Mouse (Mus musculus) heart, embryonic 16.5 days (tissue): ENCODE results near the gene Fam219b. TPM values are rescaled to one million over a fixed set of nuclear protein-coding genes. Genes with fewer than 3 reads are reported as not detected.

Source experiments
- ATAC-seq: fragments of 200-750 bp; cut with Nextera tagmentation; replicated peaks from 2 replicates; pipeline ENCODE4 v1.8.0; 2017; ENCODE audit warnings: moderate number of reproducible peaks; ENCODE audit not compliant: insufficient read depth, low FRiP score; ENCODE audit errors: extremely low read depth
- H3K27ac ChIP-seq: fragments of 300-500 bp; sonication (generic); 2 replicates; pipeline ENCODE4 v1.5.1; 2014; ENCODE audit warnings: mild to moderate bottlenecking, low read length, control low read depth, moderate library complexity
- H3K27me3 ChIP-seq: fragments of 300-500 bp; sonication (generic); 2 replicates; pipeline ENCODE4 v1.6.1; 2014; ENCODE audit warnings: low read length, mixed read lengths; ENCODE audit not compliant: control insufficient read depth, insufficient read depth
- H3K36me3 ChIP-seq: fragments of 300-500 bp; sonication (generic); 2 replicates; pipeline ENCODE4 v1.6.1; 2014; ENCODE audit not compliant: control insufficient read depth, insufficient read depth
- H3K4me1 ChIP-seq: fragments of 300-500 bp; sonication (generic); 2 replicates; pipeline ENCODE4 v1.6.1; 2014; ENCODE audit warnings: low read length, mixed read lengths; ENCODE audit not compliant: control insufficient read depth, insufficient read depth
- H3K4me2 ChIP-seq: fragments of 300-500 bp; sonication (generic); 2 replicates; pipeline ENCODE4 v1.6.1; 2014; ENCODE audit warnings: low read depth, mild to moderate bottlenecking, control low read depth, low read length
- H3K4me3 ChIP-seq: fragments of 300-500 bp; sonication (generic); 2 replicates; pipeline ENCODE4 v1.5.1; 2014; ENCODE audit warnings: mild to moderate bottlenecking, control low read depth, low read length
- H3K9ac ChIP-seq: fragments of 300-500 bp; sonication (generic); 2 replicates; pipeline ENCODE4 v1.6.1; 2014; ENCODE audit warnings: low read length, control low read depth
- H3K9me3 ChIP-seq: fragments of 300-500 bp; sonication (generic); replicated peaks from 2 replicates; pipeline ENCODE4 v1.6.1; 2016; ENCODE audit warnings: low read length; ENCODE audit not compliant: control insufficient read depth
- WGBS: fragments of 180-500 bp; shearing (Covaris S2); extraction: QIAGEN DNeasy Blood & Tissue Kit; methylation state at CpG from one replicate; pipeline ENCODE4 v1.1.7; 2014; 5-methylcytosine and 5-hydroxymethylcytosine counted together
- polyA plus RNA-seq: library from polyadenylated mRNA; unstranded; fragments of >200 nt; fragmentation: Nextera tagmentation; extraction: Ambion mirVana; gene quantifications from 2 replicates; pipeline ENCODE4 v1.2.1, GENCODE M21; 2015

Gene Fam219b
- polyA plus RNA-seq = 12.7 and 13.4 TPM in 2 replicates

- WGBS = 2% methylated on average over 45 of the region's 45 CpGs
- peak; percentile 87 for ATAC-seq
- H3K9me3 ChIP-seq = no peaks in the 10 kb centered on the region
- peak within 1 kb of the TSS; percentile 91 for H3K4me2 ChIP-seq
- H3K4me3 ChIP-seq = peak within 1 kb of the TSS; percentile 94
- H3K27me3 ChIP-seq = no peaks in the 10 kb centered on the region
- peak within 1 kb of the TSS; percentile 96 for H3K9ac ChIP-seq
- H3K36me3 ChIP-seq = peaks cover 21% of the 10 kb centered on the region
- H3K4me1 ChIP-seq = peaks cover 13% of the 10 kb centered on the region
- peak within 1 kb of the TSS; percentile 86 for H3K27ac ChIP-seq
Measured at GRCm38 (mm10) chr9:57537044-57537727, at the start of gene Fam219b. Gene Fam219b (plus strand): TSS chr9:57537528.

GRCm38 (mm10) chr9:57487807-57488206 lies 49.5 kb upstream of the Fam219b start:
- Histone ChIP-seq H3K4me3 (no peak overlapping the region), H3K4me2 (no peak overlapping the region)
- no peak for ATAC-seq

GRCm38 (mm10) chr9:57493532-57493931 lies 43.8 kb upstream of the Fam219b start:
- Histone ChIP-seq H3K9me3 (no peaks in the 10 kb centered on the region), H3K4me2 (no peak overlapping the region), H3K27ac (no peak overlapping the region), H3K9ac (no peak overlapping the region), H3K4me1 (0 out of 2 replicates have a peak, but pooled peaks cover 2% of the 10 kb centered on the region), H3K27me3 (no peaks in the 10 kb centered on the region), H3K36me3 (no peaks in the 10 kb centered on the region), H3K4me3 (no peak overlapping the region)
- ATAC-seq = no peak
- 70% methylated on average over 2 of the region's 2 CpGs for WGBS

More at GRCm38 (mm10) chr9:57487807-57488206, 49.5 kb upstream of the Fam219b start:
- Histone ChIP-seq H3K4me1 (no peaks in the 10 kb centered on the region), H3K27me3 (no peaks in the 10 kb centered on the region), H3K36me3 (no peaks in the 10 kb centered on the region), H3K27ac (no peak overlapping the region), H3K9me3 (no peaks in the 10 kb centered on the region), H3K9ac (no peak overlapping the region)
- 66% methylated on average over 7 of the region's 7 CpGs for WGBS

GRCm38 (mm10) chr9:57494970-57495369 lies 42.4 kb upstream of the Fam219b start:
- Histone ChIP-seq H3K27ac (no peak overlapping the region), H3K4me1 (0 out of 2 replicates have a peak, but pooled peaks cover 2% of the 10 kb centered on the region)

GRCm38 (mm10) chr9:57497236-57497635 lies 40.1 kb upstream of the Fam219b start:
- H3K27ac ChIP-seq = no peak overlapping the region
- H3K9me3 ChIP-seq = no peaks in the 10 kb centered on the region
- H3K4me3 ChIP-seq = no peak overlapping the region
- ATAC-seq = no peak
- 71% methylated on average over 5 of the region's 5 CpGs for WGBS
- no peak overlapping the region for H3K4me2 ChIP-seq
- no peaks in the 10 kb centered on the region for H3K36me3 ChIP-seq
- no peak overlapping the region for H3K9ac ChIP-seq
- H3K27me3 ChIP-seq = peaks cover 15% of the 10 kb centered on the region
- H3K4me1 ChIP-seq = peaks cover 2% of the 10 kb centered on the region; the same call in 1 of the 2 replicates

More at GRCm38 (mm10) chr9:57494970-57495369, 42.4 kb upstream of the Fam219b start:
- no peaks in the 10 kb centered on the region; the same call in 1 of the 2 replicates for H3K27me3 ChIP-seq
- no peak overlapping the region for H3K4me2 ChIP-seq
- H3K4me3 ChIP-seq = no peak overlapping the region
- H3K9ac ChIP-seq = no peak overlapping the region
- no peak for ATAC-seq
- H3K9me3 ChIP-seq = no peaks in the 10 kb centered on the region
- no peaks in the 10 kb centered on the region for H3K36me3 ChIP-seq

- H3K27me3 ChIP-seq = peaks cover 28% of the 10 kb centered on the region
Measured at GRCm38 (mm10) chr9:57498536-57498935, 38.8 kb upstream of the Fam219b start.

GRCm38 (mm10) chr9:57501452-57501851 lies 35.9 kb upstream of the Fam219b start:
- 24% methylated on average over 13 of the region's 13 CpGs for WGBS
- H3K27ac ChIP-seq = no peak overlapping the region
- H3K9ac ChIP-seq = no peak overlapping the region
- ATAC-seq = no peak
- H3K27me3 ChIP-seq = peaks cover 43% of the 10 kb centered on the region
- no peak overlapping the region for H3K4me3 ChIP-seq
- no peaks in the 10 kb centered on the region for H3K36me3 ChIP-seq
- no peak overlapping the region for H3K4me2 ChIP-seq
- peaks cover 42% of the 10 kb centered on the region for H3K4me1 ChIP-seq
- H3K9me3 ChIP-seq = no peaks in the 10 kb centered on the region

More at GRCm38 (mm10) chr9:57498536-57498935, 38.8 kb upstream of the Fam219b start:
- no peak overlapping the region for H3K4me3 ChIP-seq
- H3K27ac ChIP-seq = no peak overlapping the region
- no peak for ATAC-seq
- no peaks in the 10 kb centered on the region for H3K9me3 ChIP-seq
- H3K4me2 ChIP-seq = no peak overlapping the region
- no peaks in the 10 kb centered on the region for H3K36me3 ChIP-seq
- H3K9ac ChIP-seq = no peak overlapping the region
- 60% methylated on average over 7 of the region's 7 CpGs for WGBS
- H3K4me1 ChIP-seq = peaks cover 15% of the 10 kb centered on the region

- no peak overlapping the region for H3K4me3 ChIP-seq
- H3K27ac ChIP-seq = no peak overlapping the region
- no peak for ATAC-seq
- no peaks in the 10 kb centered on the region for H3K36me3 ChIP-seq
- H3K9me3 ChIP-seq = no peaks in the 10 kb centered on the region
- H3K4me2 ChIP-seq = peak overlapping the region; percentile 24; the same call in 1 of the 2 replicates
- peaks cover 43% of the 10 kb centered on the region for H3K27me3 ChIP-seq
- WGBS = 13% methylated on average over 20 of the region's 20 CpGs
- no peak overlapping the region for H3K9ac ChIP-seq
- peaks cover 42% of the 10 kb centered on the region for H3K4me1 ChIP-seq
Measured at GRCm38 (mm10) chr9:57501861-57502260, 35.5 kb upstream of the Fam219b start.

GRCm38 (mm10) chr9:57502911-57503621 lies 34.3 kb upstream of the Fam219b start:
- Histone ChIP-seq H3K4me1 (peaks cover 42% of the 10 kb centered on the region), H3K4me2 (peak overlapping the region; percentile 99), H3K9ac (peak overlapping the region; percentile 72), H3K27ac (peak overlapping the region; percentile 18; the same call in 1 of the 2 replicates), H3K27me3 (peaks cover 43% of the 10 kb centered on the region), H3K36me3 (no peaks in the 10 kb centered on the region), H3K4me3 (peak overlapping the region; percentile 62), H3K9me3 (no peaks in the 10 kb centered on the region)
- no peak for ATAC-seq
- WGBS = 9% methylated on average over 23 of the region's 23 CpGs
